Comparison of ENCODE assay signal across 13 mouse cellular contexts in genomic region chr10:50892751-50893320, GRCm38 (mm10). TPM values are rescaled to one million over a fixed set of nuclear protein-coding genes. Genes with fewer than 3 reads are reported as not detected.
DNase-seq lines count a peak whose midpoint lies in the region; ATAC-seq and TF ChIP-seq lines count a peak whose summit lies in the region.
"Had no signal": no experiment of that assay in that cellular context is flagged by ENCODE, and none has a peak within 500 bp of the region (broad histone marks: within the 10 kb centered on the region; RNA-seq: fewer than 3 reads in every experiment).

No protein-coding gene starts in this region.

- no peaks in the 10 kb centered on the region for H3K9me3 ChIP-seq in heart, embryonic 10.5 days
- no peaks in the 10 kb centered on the region for H3K9me3 ChIP-seq in midbrain, embryonic 12.5 days
- no peaks in the 10 kb centered on the region for H3K9me3 ChIP-seq in midbrain, embryonic 16.5 days (replicated peaks; ENCODE audit: control insufficient read depth, low read length, poor library complexity, severe bottlenecking)
- H3K9me3 ChIP-seq in kidney, embryonic 15.5 days (replicated peaks): no peaks in the 10 kb centered on the region
- H3K9me3 ChIP-seq in neural tube, embryonic 11.5 days (ENCODE audit: control insufficient read depth, low read length): no peaks in the 10 kb centered on the region
- H3K9me3 ChIP-seq: heart, embryonic 15.5 days had no signal

- no peaks in the 10 kb centered on the region for H3K36me3 ChIP-seq in heart, embryonic 10.5 days
- no peaks in the 10 kb centered on the region for H3K36me3 ChIP-seq in midbrain, embryonic 12.5 days
- H3K36me3 ChIP-seq in midbrain, embryonic 16.5 days (ENCODE audit: control insufficient read depth, insufficient read depth, low read length): no peaks in the 10 kb centered on the region
- no peaks in the 10 kb centered on the region for H3K36me3 ChIP-seq in kidney, embryonic 15.5 days
- no peaks in the 10 kb centered on the region for H3K36me3 ChIP-seq in neural tube, embryonic 11.5 days (ENCODE audit: control insufficient read depth, insufficient read depth, low read length)
- H3K36me3 ChIP-seq: heart, embryonic 15.5 days had no signal

- no peak overlapping the region for H3K27ac ChIP-seq in heart, embryonic 10.5 days
- no peak overlapping the region for H3K27ac ChIP-seq in midbrain, embryonic 12.5 days (replicated peaks)
- H3K27ac ChIP-seq in midbrain, embryonic 16.5 days (ENCODE audit: low read length): no peak overlapping the region
- peak overlapping the region; percentile 73 for H3K27ac ChIP-seq in kidney, embryonic 15.5 days
- H3K27ac ChIP-seq in neural tube, embryonic 11.5 days (ENCODE audit: low read depth, low read length): no peak overlapping the region
- no peak overlapping the region for H3K27ac ChIP-seq in gastrocnemius, adult 2 months
- H3K27ac ChIP-seq: heart, embryonic 15.5 days; liver, embryonic 14.5 days had no signal

- peaks cover 91% of the 10 kb centered on the region for H3K27me3 ChIP-seq in heart, embryonic 10.5 days (ENCODE audit: insufficient read depth, poor library complexity, severe bottlenecking)
- H3K27me3 ChIP-seq in midbrain, embryonic 12.5 days: peaks cover 86% of the 10 kb centered on the region
- H3K27me3 ChIP-seq in midbrain, embryonic 16.5 days (ENCODE audit: control insufficient read depth, insufficient read depth, low read depth, low read length): peaks cover 53% of the 10 kb centered on the region
- H3K27me3 ChIP-seq in kidney, embryonic 15.5 days: peaks cover 93% of the 10 kb centered on the region
- H3K27me3 ChIP-seq in neural tube, embryonic 11.5 days (ENCODE audit: control insufficient read depth, insufficient read depth, low read length): peaks cover 85% of the 10 kb centered on the region

- 0 out of 2 replicates have a peak overlapping the region, but pooled peaks have one; percentile 18 for H3K4me3 ChIP-seq in heart, embryonic 10.5 days
- H3K4me3 ChIP-seq in midbrain, embryonic 12.5 days: peak overlapping the region; percentile 19
- H3K4me3 ChIP-seq in midbrain, embryonic 16.5 days (ENCODE audit: low read depth, low read length): no peak overlapping the region; the same call in 1 of the 2 replicates
- peak overlapping the region; percentile 58 for H3K4me3 ChIP-seq in kidney, embryonic 15.5 days (replicated peaks)
- no peak overlapping the region for H3K4me3 ChIP-seq in neural tube, embryonic 11.5 days (ENCODE audit: low read depth, low read length)
- H3K4me3 ChIP-seq in gastrocnemius, adult 2 months: no peak overlapping the region
- H3K4me3 ChIP-seq: heart, embryonic 15.5 days; megakaryocyte, embryonic 14.5 days had no signal

- no peak overlapping the region for H3K9ac ChIP-seq in midbrain, embryonic 12.5 days (replicated peaks)
- H3K9ac ChIP-seq in midbrain, embryonic 16.5 days (ENCODE audit: low read depth, low read length): no peak overlapping the region
- 0 out of 2 replicates have a peak overlapping the region, but pooled peaks have one; percentile 60 for H3K9ac ChIP-seq in kidney, embryonic 15.5 days
- H3K9ac ChIP-seq in neural tube, embryonic 11.5 days (ENCODE audit: low read length): no peak overlapping the region
- H3K9ac ChIP-seq: heart, embryonic 15.5 days; liver, embryonic 14.5 days had no signal

- peaks cover 18% of the 10 kb centered on the region for H3K4me1 ChIP-seq in heart, embryonic 10.5 days
- H3K4me1 ChIP-seq in midbrain, embryonic 12.5 days: peaks cover 21% of the 10 kb centered on the region
- H3K4me1 ChIP-seq in midbrain, embryonic 16.5 days (ENCODE audit: control insufficient read depth, insufficient read depth, low read length): peaks cover 11% of the 10 kb centered on the region
- H3K4me1 ChIP-seq in kidney, embryonic 15.5 days: peaks cover 27% of the 10 kb centered on the region
- H3K4me1 ChIP-seq in neural tube, embryonic 11.5 days (ENCODE audit: control insufficient read depth, insufficient read depth, low read length): peaks cover 8% of the 10 kb centered on the region

- H3K4me2 ChIP-seq in midbrain, embryonic 12.5 days (replicated peaks): peak overlapping the region; percentile 33
- H3K4me2 ChIP-seq in midbrain, embryonic 16.5 days (ENCODE audit: low read length): no peak overlapping the region
- H3K4me2 ChIP-seq in kidney, embryonic 15.5 days: peak overlapping the region; percentile 82
- no peak overlapping the region; the same call in 1 of the 2 replicates for H3K4me2 ChIP-seq in neural tube, embryonic 11.5 days (ENCODE audit: low read depth)
- H3K4me2 ChIP-seq: heart, embryonic 15.5 days had no signal

- 1% methylated on average over 15 of the region's 15 CpGs for WGBS in heart, embryonic 10.5 days
- WGBS in midbrain, embryonic 12.5 days: under 1% methylated on average over 15 of the region's 15 CpGs
- WGBS in midbrain, embryonic 16.5 days: under 1% methylated on average over 15 of the region's 15 CpGs
- WGBS in kidney, embryonic 15.5 days: 2% methylated on average over 15 of the region's 15 CpGs
- 0% methylated on average over 15 of the region's 15 CpGs for whole genome bisulfite sequencing in neural tube, embryonic 11.5 days

- no peak for TF ChIP-seq CTCF in gastrocnemius, adult 2 months (IDR thresholded peaks at IDR 0.05)

- no peak for DNase-seq in heart, embryonic 10.5 days (ENCODE audit: low spot score)
- DNase-seq in heart, adult 11 months: no peak
- DNase-seq in neural tube, embryonic 11.5 days (ENCODE audit: low spot score): peak; percentile 63
- DNase-seq in gastrocnemius, adult 2 months: no peak
- no peak for DNase-seq in thymus, postnatal 14 days
- DNase-seq: adrenal gland, adult 8-10 months; spleen, adult 18-20 months had no signal

- intact Hi-C loops in gastrocnemius, adult 2 months (cut with DNase I): no loop called here

- no peak for ATAC-seq in midbrain, embryonic 12.5 days (ENCODE audit: low FRiP score, low read depth)
- ATAC-seq in midbrain, embryonic 16.5 days: no peak
- peak; percentile 44; the same call in 1 of the 2 replicates for ATAC-seq in kidney, embryonic 15.5 days (replicated peaks; ENCODE audit: low FRiP score)
- ATAC-seq in neural tube, embryonic 11.5 days (ENCODE audit: insufficient read depth, low FRiP score, low TSS enrichment): no peak

RNA-seq across cellular contexts. Expression of gene Sim1, which starts 1.7 kb away (rescaled TPM):
- 0.10 TPM in 1 of 2 replicates, not detected in the other for polyA plus RNA-seq in heart, embryonic 10.5 days (2016; fragmentation: Nextera tagmentation; extraction: Ambion mirVana)
- polyA plus RNA-seq in midbrain, embryonic 12.5 days (2016; fragmentation: Nextera tagmentation; extraction: Ambion mirVana): 5.1 and 6.0 TPM in 2 replicates
- polyA plus RNA-seq in midbrain, embryonic 16.5 days (2015; fragmentation: Nextera tagmentation; extraction: Ambion mirVana): 2.0 and 2.8 TPM in 2 replicates
- polyA plus RNA-seq in kidney, embryonic 15.5 days (2015; fragmentation: Nextera tagmentation; extraction: Ambion mirVana): 10.7 and 11.8 TPM in 2 replicates
- 3.4 and 3.9 TPM in 2 replicates for polyA plus RNA-seq in neural tube, embryonic 11.5 days (2014; fragmentation: Nextera tagmentation; extraction: Ambion mirVana)
- under 1 TPM in 1 of 2 experiments, not detected in 1; 0.47 TPM for total RNA-seq in gastrocnemius, adult 2 months (2021)
- total RNA-seq: adrenal gland, adult 8-10 months had no signal
- polyA plus RNA-seq: heart, embryonic 15.5 days; liver, embryonic 14.5 days had no signal

Comparison
In these comparisons a context has a peak if more than half of its experiments do, and no peak if none do; other contexts are left out.
1. H3K4me3 ChIP-seq: peak in heart, embryonic 10.5 days (single experiment), midbrain, embryonic 12.5 days (single experiment) and kidney, embryonic 15.5 days (single experiment); none in midbrain, embryonic 16.5 days (single experiment), neural tube, embryonic 11.5 days (single experiment) and gastrocnemius, adult 2 months (single experiment).
2. H3K4me2 ChIP-seq: peak in midbrain, embryonic 12.5 days (single experiment) and kidney, embryonic 15.5 days (single experiment); none in midbrain, embryonic 16.5 days (single experiment) and neural tube, embryonic 11.5 days (single experiment).